ENCODE assay signal across 20 mouse cellular contexts in the genomic region with DNA sequence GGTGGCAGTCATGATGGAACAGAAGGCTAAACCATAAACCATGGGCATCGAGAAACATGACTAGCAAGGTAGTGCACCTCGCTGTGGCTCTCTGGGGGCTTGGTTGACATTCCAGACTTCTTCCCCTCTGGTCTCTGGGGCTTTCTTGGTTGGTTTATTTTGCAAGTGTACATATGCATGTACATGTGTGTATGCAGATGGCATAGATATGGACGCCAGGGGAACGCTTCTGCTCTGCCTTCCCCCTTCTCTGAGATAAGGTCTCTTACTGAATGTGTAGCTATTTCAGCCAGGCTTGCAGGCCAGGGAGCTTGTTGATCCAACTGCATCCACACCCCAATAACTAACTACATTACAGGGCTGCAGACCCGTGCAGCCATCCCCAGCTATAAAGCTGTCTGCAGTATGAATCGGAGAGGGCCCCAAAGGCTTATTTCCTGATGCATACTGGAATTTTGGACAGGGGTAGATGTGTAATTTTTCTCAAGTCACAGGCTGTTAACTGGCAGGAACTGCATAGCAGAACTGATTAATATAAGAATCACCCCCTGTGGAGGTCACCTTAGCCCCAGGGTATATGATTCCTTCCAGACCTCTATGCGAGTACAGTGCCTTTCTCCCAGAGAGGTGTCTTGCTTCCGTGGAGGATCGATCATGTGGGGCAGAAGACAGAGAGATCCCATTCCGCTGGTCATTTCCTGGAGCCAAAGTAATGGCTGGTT. TPM values are rescaled to one million over a fixed set of nuclear protein-coding genes. Genes with fewer than 3 reads are reported as not detected.
DNase-seq lines count a peak whose midpoint lies in the region; ATAC-seq and TF ChIP-seq lines count a peak whose summit lies in the region.
"Had no signal": no experiment of that assay in that cellular context is flagged by ENCODE, and none has a peak within 500 bp of the region (broad histone marks: within the 10 kb centered on the region; RNA-seq: fewer than 3 reads in every experiment).

No protein-coding gene starts in this region.

- no peaks in the 10 kb centered on the region for H3K36me3 ChIP-seq in hindbrain, embryonic 13.5 days
- H3K36me3 ChIP-seq in hindbrain, postnatal 0 days (ENCODE audit: insufficient read depth, low read length), result no peaks in the 10 kb centered on the region
- no peaks in the 10 kb centered on the region; the same call in 1 of the 2 replicates for H3K36me3 ChIP-seq in liver, embryonic 13.5 days
- H3K36me3 ChIP-seq in liver, postnatal 0 days (replicated peaks; ENCODE audit: insufficient read depth, low read length), result no peaks in the 10 kb centered on the region
- H3K36me3 ChIP-seq: embryonic facial prominence, embryonic 13.5 days; forebrain, embryonic 12.5 days; heart, embryonic 13.5 days had no signal

- H3K9me3 ChIP-seq in hindbrain, embryonic 13.5 days, result no peaks in the 10 kb centered on the region
- H3K9me3 ChIP-seq in hindbrain, postnatal 0 days (ENCODE audit: low read length), result no peaks in the 10 kb centered on the region
- no peaks in the 10 kb centered on the region for H3K9me3 ChIP-seq in liver, embryonic 13.5 days (replicated peaks)
- H3K9me3 ChIP-seq in liver, postnatal 0 days (ENCODE audit: low read length), result no peaks in the 10 kb centered on the region
- H3K9me3 ChIP-seq: embryonic facial prominence, embryonic 13.5 days; forebrain, embryonic 12.5 days; heart, embryonic 13.5 days had no signal

- DNase-seq in hindbrain, postnatal 0 days (ENCODE audit: low spot score), result no peak
- no peak for DNase-seq in liver, embryonic 13.5 days
- DNase-seq in liver, postnatal 0 days, result no peak
- peak; percentile 99 for DNase-seq in Patski (ENCODE audit: low read depth, low spot score)
- no peak for DNase-seq in left cerebral cortex, adult 18-20 months (ENCODE audit: low spot score in 2 of 2)
- no peak for DNase-seq in lung, adult 18-20 months
- DNase-seq: adrenal gland, postnatal 14 days; cerebellum, adult 11-12 months; cerebellum, adult 9-10 months; cerebellum, postnatal 25 days; gastrocnemius, postnatal 36 days; heart, adult 11 months; heart, postnatal 36 days had no signal

- no peak overlapping the region for H3K9ac ChIP-seq in hindbrain, embryonic 13.5 days
- no peak overlapping the region for H3K9ac ChIP-seq in hindbrain, postnatal 0 days (replicated peaks; ENCODE audit: low read length)
- H3K9ac ChIP-seq in liver, embryonic 13.5 days, result no peak overlapping the region
- no peak overlapping the region for H3K9ac ChIP-seq in liver, postnatal 0 days (replicated peaks)
- H3K9ac ChIP-seq: embryonic facial prominence, embryonic 13.5 days; forebrain, embryonic 12.5 days; heart, embryonic 13.5 days had no signal

- peaks cover 3% of the 10 kb centered on the region; the same call in 1 of the 2 replicates for H3K27me3 ChIP-seq in hindbrain, embryonic 13.5 days
- H3K27me3 ChIP-seq in hindbrain, postnatal 0 days (ENCODE audit: insufficient read depth, low read length), result no peaks in the 10 kb centered on the region
- H3K27me3 ChIP-seq in liver, embryonic 13.5 days, result no peaks in the 10 kb centered on the region
- no peaks in the 10 kb centered on the region for H3K27me3 ChIP-seq in liver, postnatal 0 days (ENCODE audit: insufficient read depth, low read length)
- no peaks in the 10 kb centered on the region for H3K27me3 ChIP-seq in Patski
- H3K27me3 ChIP-seq: embryonic facial prominence, embryonic 13.5 days; forebrain, embryonic 12.5 days had no signal

- H3K4me1 ChIP-seq in hindbrain, embryonic 13.5 days (replicated peaks), result peaks cover 29% of the 10 kb centered on the region
- H3K4me1 ChIP-seq in hindbrain, postnatal 0 days (ENCODE audit: insufficient read depth, low read length), result 0 out of 2 replicates have a peak, but pooled peaks cover 3% of the 10 kb centered on the region
- peaks cover 77% of the 10 kb centered on the region for H3K4me1 ChIP-seq in liver, embryonic 13.5 days (replicated peaks)
- peaks cover 7% of the 10 kb centered on the region; the same call in 1 of the 2 replicates for H3K4me1 ChIP-seq in liver, postnatal 0 days (ENCODE audit: insufficient read depth)

- POLR2A ChIA-PET in Patski (lab: Charles Lee), result no interaction called here

- 0 out of 2 replicates have a peak overlapping the region, but pooled peaks have one; percentile 19 for H3K27ac ChIP-seq in hindbrain, embryonic 13.5 days
- no peak overlapping the region for H3K27ac ChIP-seq in hindbrain, postnatal 0 days
- 0 out of 2 replicates have a peak overlapping the region, but pooled peaks have one; percentile 14 for H3K27ac ChIP-seq in liver, embryonic 13.5 days
- no peak overlapping the region for H3K27ac ChIP-seq in liver, postnatal 0 days (ENCODE audit: low read depth)
- H3K27ac ChIP-seq: embryonic facial prominence, embryonic 13.5 days; forebrain, embryonic 12.5 days; heart, embryonic 13.5 days had no signal

- no peak overlapping the region for H3K4me2 ChIP-seq in hindbrain, embryonic 13.5 days
- no peak overlapping the region for H3K4me2 ChIP-seq in hindbrain, postnatal 0 days (ENCODE audit: low read depth, low read length)
- no peak overlapping the region for H3K4me2 ChIP-seq in liver, embryonic 13.5 days
- H3K4me2 ChIP-seq in liver, postnatal 0 days (ENCODE audit: low read depth, low read length), result no peak overlapping the region
- H3K4me2 ChIP-seq: embryonic facial prominence, embryonic 13.5 days; forebrain, embryonic 12.5 days; heart, embryonic 13.5 days had no signal

- no peak for TF ChIP-seq CTCF in hindbrain, postnatal 0 days (IDR thresholded peaks at IDR 0.05; ENCODE audit: low read depth)
- TF ChIP-seq CTCF in liver, postnatal 0 days (IDR thresholded peaks at IDR 0.05; ENCODE audit: low read depth), result no peak
- no peak for TF ChIP-seq CTCF in Patski (IDR thresholded peaks at IDR 0.05)

- 85% methylated on average over 10 of the region's 10 CpGs for WGBS in hindbrain, embryonic 13.5 days
- WGBS in hindbrain, postnatal 0 days, result 88% methylated on average over 10 of the region's 10 CpGs
- WGBS in liver, embryonic 13.5 days (ENCODE audit: insufficient replicate concordance), result 75% methylated on average over 10 of the region's 10 CpGs
- 73% methylated on average over 10 of the region's 10 CpGs for WGBS in liver, postnatal 0 days (ENCODE audit: insufficient replicate concordance)

- CTCF ChIA-PET in Patski (lab: Charles Lee), result interaction anchor here (1.2 to 2.7 kb wide), 4 partner anchors 9 to 29 kb away, joined by 3 to 7 read pairs (median 4); no protein-coding TSS in a partner anchor

- ATAC-seq in hindbrain, embryonic 13.5 days (ENCODE audit: low FRiP score), result no peak
- ATAC-seq in hindbrain, postnatal 0 days, result no peak
- no peak for ATAC-seq in liver, embryonic 13.5 days (ENCODE audit: low read depth)
- no peak for ATAC-seq in liver, postnatal 0 days
- ATAC-seq in Patski, result peak; percentile 82
- ATAC-seq: activated CD4-positive, CD25-positive, alpha-beta regulatory T cell, adult 4 months; hindbrain, embryonic 16.5 days had no signal

- TF ChIP-seq EP300 in liver, postnatal 0 days (IDR thresholded peaks at IDR 0.05; ENCODE audit: low read depth), result no peak

- in situ Hi-C loops in Patski (cut with MboI; ENCODE audit: low pct_unique_long_range_greater_than_20kb), result loop anchor here (5.0 kb wide), 1 partner anchor 136 kb away; no protein-coding TSS in a partner anchor

- no peak overlapping the region for H3K4me3 ChIP-seq in hindbrain, embryonic 13.5 days
- H3K4me3 ChIP-seq in hindbrain, postnatal 0 days (ENCODE audit: low read length), result no peak overlapping the region
- no peak overlapping the region for H3K4me3 ChIP-seq in liver, embryonic 13.5 days (replicated peaks)
- no peak overlapping the region for H3K4me3 ChIP-seq in liver, postnatal 0 days (ENCODE audit: low read depth, low read length)
- H3K4me3 ChIP-seq: embryonic facial prominence, embryonic 13.5 days; forebrain, embryonic 12.5 days; heart, embryonic 13.5 days had no signal

RNA-seq across cellular contexts. Expression of gene St6galnac3, which starts 53.9 kb away (rescaled TPM):
- polyA plus RNA-seq in hindbrain, embryonic 13.5 days (2015; fragmentation: Nextera tagmentation; extraction: Ambion mirVana), result 28.3 and 30.3 TPM in 2 replicates
- 5.0 and 9.9 TPM in 2 replicates for total RNA-seq in hindbrain, postnatal 0 days (2014; rRNA removed)
- 7.3 and 9.0 TPM in 2 replicates for polyA plus RNA-seq in hindbrain, postnatal 0 days (2015; fragmentation: Nextera tagmentation; extraction: Ambion mirVana)
- 8.3 and 9.6 TPM in 2 replicates for polyA plus RNA-seq in liver, embryonic 13.5 days (2015; fragmentation: Nextera tagmentation; extraction: Ambion mirVana)
- polyA plus RNA-seq in liver, postnatal 0 days (2015; fragmentation: Nextera tagmentation; extraction: Ambion mirVana), result 4.5 and 5.0 TPM in 2 replicates
- polyA plus RNA-seq in Patski (2021), result 12.2 TPM
- 10 to 100 TPM; 15.5 to 18.5 TPM for total RNA-seq in left cerebral cortex, adult 18-20 months (2021)
- polyA plus RNA-seq: C2C12 had no signal

Comparison
In these comparisons a context has a peak if more than half of its experiments do, and no peak if none do; other contexts are left out.
1. H3K27ac ChIP-seq: peak in hindbrain, embryonic 13.5 days (single experiment) and liver, embryonic 13.5 days (single experiment); none in hindbrain, postnatal 0 days (single experiment) and liver, postnatal 0 days (single experiment).